Mouse (Mus musculus) MEL (cell line): ENCODE measurements around the gene Rpl9. TPM values are rescaled to one million over a fixed set of nuclear protein-coding genes. Genes with fewer than 3 reads are reported as not detected.

Source experiments
- DNase-seq: peaks from one replicate; pipeline ENCODE4 v3.0.0; 2011; ENCODE audit warnings: low read depth, low spot score
- H3K27ac ChIP-seq: 2 replicates; pipeline ENCODE4 v1.5.1; 2012; ENCODE audit warnings: low read depth, mild to moderate bottlenecking, control low read depth, low read length, moderate library complexity; ENCODE audit not compliant: control insufficient read depth
- H3K27me3 ChIP-seq, 2 experiments: fragments of 150-350 bp in 1 of 2; sonication (generic) in 1 of 2; 2 replicates each; pipeline ENCODE4 v1.6.1; 2012; ENCODE audit warnings: low read length in 2 of 2, mild to moderate bottlenecking in 2 of 2, improper control_type of control experiment in 1 of 2, moderate library complexity in 1 of 2; ENCODE audit not compliant: insufficient read depth in 2 of 2, control insufficient read depth in 1 of 2
- H3K36me3 ChIP-seq, 2 experiments: 2 replicates each; pipeline ENCODE4 v1.6.1; 2012 to 2014; ENCODE audit warnings: low read length in 2 of 2, improper control_type of control experiment in 1 of 2, inconsistent platforms in 1 of 2, mild to moderate bottlenecking in 1 of 2; ENCODE audit not compliant: insufficient read depth in 2 of 2, control insufficient read depth in 1 of 2
- H3K4me1 ChIP-seq, 2 experiments: fragments of 150-350 bp in 1 of 2; sonication (generic) in 1 of 2; 2 replicates each; pipeline ENCODE4 v1.6.1; 2012; ENCODE audit warnings: low read length in 2 of 2, improper control_type of control experiment in 1 of 2, mild to moderate bottlenecking in 1 of 2; ENCODE audit not compliant: insufficient read depth in 2 of 2, control insufficient read depth in 1 of 2
- H3K4me3 ChIP-seq, 2 experiments: fragments of 150-350 bp in 1 of 2; sonication (generic) in 1 of 2; 2 replicates each; pipeline ENCODE4 v1.5.1; 2012; ENCODE audit warnings: low read depth in 2 of 2, low read length in 2 of 2, mild to moderate bottlenecking in 2 of 2, moderate library complexity in 2 of 2, control low read depth in 1 of 2, improper control_type of control experiment in 1 of 2; ENCODE audit not compliant: control insufficient read depth in 1 of 2, insufficient read depth in 1 of 2
- H3K79me2 ChIP-seq: 2 replicates; pipeline ENCODE4 v1.6.1; 2012; ENCODE audit warnings: mild to moderate bottlenecking, low read length, moderate library complexity; ENCODE audit not compliant: control insufficient read depth, poor library complexity, insufficient read depth
- H3K9ac ChIP-seq: 2 replicates; pipeline ENCODE4 v1.6.1; 2012; ENCODE audit warnings: low read depth, mild to moderate bottlenecking, control low read depth, low read length, moderate library complexity; ENCODE audit not compliant: control insufficient read depth, poor library complexity, severe bottlenecking
- H3K9me3 ChIP-seq: fragments of 150-350 bp; sonication (generic); replicated peaks from 2 replicates; pipeline ENCODE4 v1.6.1; 2012; ENCODE audit warnings: mild to moderate bottlenecking, low read length, improper control_type of control experiment, moderate library complexity; ENCODE audit not compliant: insufficient read depth
- BHLHE40 ChIP-seq: IDR thresholded peaks from 2 replicates; pipeline ENCODE4 v1.6.1; 2012; ENCODE audit warnings: low read depth, mild to moderate bottlenecking, inconsistent platforms, low read length, improper control_type of control experiment, borderline replicate concordance
- CTCF ChIP-seq, 3 experiments: IDR thresholded peaks in 2 of 3; conservative IDR thresholded peaks in 1 of 3; 2 replicates each; pipeline ENCODE4 v1.5.1; 2011 to 2012; ENCODE audit warnings: low read length in 3 of 3, low read depth in 2 of 3, mild to moderate bottlenecking in 2 of 3, improper control_type of control experiment in 1 of 3, inconsistent platforms in 1 of 3, mixed read lengths in 1 of 3, moderate library complexity in 1 of 3; ENCODE audit not compliant: control insufficient read depth in 1 of 3, insufficient read depth in 1 of 3, poor library complexity in 1 of 3, severe bottlenecking in 1 of 3
- E2F4 ChIP-seq: IDR thresholded peaks from 2 replicates; pipeline ENCODE4 v1.6.1; 2011; ENCODE audit warnings: low read depth, low read length, improper control_type of control experiment, borderline replicate concordance
- EP300 ChIP-seq, 2 experiments: IDR thresholded peaks; 2 replicates each; pipeline ENCODE4 v1.6.1; 2011; ENCODE audit warnings: improper control_type of control experiment in 2 of 2, low read length in 2 of 2, low read depth in 1 of 2, mild to moderate bottlenecking in 1 of 2
- GATA1 ChIP-seq: IDR thresholded peaks from 2 replicates; pipeline ENCODE4 v1.6.1; 2011; ENCODE audit warnings: low read depth, low read length, improper control_type of control experiment
- HCFC1 ChIP-seq: IDR thresholded peaks from 2 replicates; pipeline ENCODE4 v1.6.1; 2012; ENCODE audit warnings: low read depth, mild to moderate bottlenecking, inconsistent platforms, low read length, improper control_type of control experiment, moderate library complexity
- JUND ChIP-seq: IDR thresholded peaks from 2 replicates; pipeline ENCODE4 v1.6.1; 2011; ENCODE audit warnings: low read depth, mild to moderate bottlenecking, improper control_type of control experiment, low read length
- KAT2A ChIP-seq: conservative IDR thresholded peaks from 2 replicates; pipeline ENCODE4 v1.6.1; 2012; ENCODE audit warnings: low read depth, low read length, improper control_type of control experiment, inconsistent platforms
- MAX ChIP-seq: IDR thresholded peaks from 2 replicates; pipeline ENCODE4 v1.6.1; 2011; ENCODE audit warnings: low read length, improper control_type of control experiment
- MAZ ChIP-seq: IDR thresholded peaks from 2 replicates; pipeline ENCODE4 v1.6.1; 2012; ENCODE audit warnings: low read depth, mild to moderate bottlenecking, inconsistent platforms, low read length, improper control_type of control experiment
- NRF1 ChIP-seq: IDR thresholded peaks from 2 replicates; pipeline ENCODE4 v1.6.1; 2014; ENCODE audit warnings: low read depth, mild to moderate bottlenecking, inconsistent platforms, low read length, improper control_type of control experiment, moderate library complexity; ENCODE audit not compliant: poor library complexity, insufficient read depth, severe bottlenecking
- POLR2AphosphoS5 ChIP-seq: IDR thresholded peaks from 2 replicates; pipeline ENCODE4 v1.6.1; 2012; ENCODE audit warnings: low read depth, borderline replicate concordance, mild to moderate bottlenecking, inconsistent platforms, low read length, moderate library complexity, mixed read lengths
- RCOR1 ChIP-seq: IDR thresholded peaks from 2 replicates; pipeline ENCODE4 v1.6.1; 2012; ENCODE audit warnings: low read depth, mild to moderate bottlenecking, inconsistent platforms, low read length, improper control_type of control experiment
- SIN3A ChIP-seq: IDR thresholded peaks from 2 replicates; pipeline ENCODE4 v1.6.1; 2012; ENCODE audit warnings: low read length, improper control_type of control experiment, inconsistent platforms
- SMC3 ChIP-seq: IDR thresholded peaks from 2 replicates; pipeline ENCODE4 v1.6.1; 2011; ENCODE audit warnings: low read depth, low read length, improper control_type of control experiment
- TBP ChIP-seq: IDR thresholded peaks from 2 replicates; pipeline ENCODE4 v1.8.0; 2011; ENCODE audit warnings: low read depth, low read length, improper control_type of control experiment
- TCF12 ChIP-seq: IDR thresholded peaks from 2 replicates; pipeline ENCODE4 v1.6.1; 2014; ENCODE audit warnings: low read depth, mild to moderate bottlenecking, inconsistent platforms, low read length, improper control_type of control experiment, moderate library complexity
- ZKSCAN1 ChIP-seq: IDR thresholded peaks from 2 replicates; pipeline ENCODE4 v1.6.1; 2012; ENCODE audit warnings: low read depth, mild to moderate bottlenecking, inconsistent platforms, low read length, improper control_type of control experiment, moderate library complexity
- polyA plus RNA-seq, 2 experiments: library from polyadenylated mRNA; stranded (reverse) in 1 of 2; unstranded in 1 of 2; fragments of >175 nt in 1 of 2; fragments of >200 nt in 1 of 2; gene quantifications; 2 replicates each; pipeline versions ENCODE4 v1.2.1 to v1.2.4; 2012; ENCODE audit warnings: low replicate concordance in 2 of 2, low read depth in 1 of 2; ENCODE audit not compliant: insufficient read length in 2 of 2, insufficient read depth in 1 of 2, missing spikeins in 1 of 2
- total RNA-seq: library from RNA; depleted of rRNA; stranded (reverse); fragments of 300-350 nt; gene quantifications from 2 replicates; pipeline ENCODE4 v1.2.3, GENCODE M21; 2012

Gene Rpl9
- total and polyA plus RNA-seq, 3 experiments = 1,251 to 2,181 TPM; not detected in 1

DNA sequence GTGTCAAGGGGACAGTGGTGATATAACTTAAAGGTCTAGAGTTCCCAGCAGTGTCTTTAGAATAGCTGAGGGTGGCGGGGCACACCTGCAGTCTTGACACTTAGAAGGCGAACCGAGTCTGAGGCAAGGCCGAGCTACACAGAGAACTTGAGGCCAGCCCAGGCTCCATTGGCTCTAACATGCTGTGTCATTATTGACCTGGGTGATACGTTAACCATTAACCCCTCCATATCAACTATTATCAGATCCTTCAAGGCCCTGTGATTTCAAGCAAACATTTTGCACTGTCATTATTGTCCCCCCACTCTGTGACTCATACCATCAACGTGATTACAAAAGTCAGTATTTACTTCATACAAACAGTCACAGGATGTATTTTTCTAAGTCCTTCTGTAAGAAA is 33.0 kb upstream of the Rpl9 start:
- Histone ChIP-seq H3K27me3 (no peaks in the 10 kb centered on the region), H3K27ac (no peak overlapping the region; the same call in 1 of the 2 replicates), H3K36me3 (peaks cover 0 to 11% of the 10 kb centered on the region in 2 experiments; a peak in 2 of 4 replicates), H3K9ac (no peak overlapping the region), H3K9me3 (no peaks in the 10 kb centered on the region), H3K4me3 (no peak overlapping the region), H3K79me2 (no peaks in the 10 kb centered on the region), H3K4me1 (peaks cover 0 to 4% of the 10 kb centered on the region in 2 experiments; a peak in 1 of 4 replicates)
- DNase-seq = peak; percentile 45
- 0 out of 2 replicates have a peak, but pooled peaks have one; percentile 42 for TF ChIP-seq RCOR1
- TF ChIP-seq E2F4 = no peak
- no peak for TF ChIP-seq TBP
- TF ChIP-seq CTCF (IDR thresholded peaks at IDR 0.05 in 2 of 3, conservative IDR thresholded peaks at IDR 0.05 in 1 of 3; ENCODE audit: control insufficient read depth in 1 of 3, insufficient read depth in 1 of 3, low read depth in 2 of 3, low read length in 3 of 3, poor library complexity in 1 of 3, severe bottlenecking in 1 of 3) = no peak
- peak in 1 of 2 experiments; percentile 41; a peak in 1 of 4 replicates for TF ChIP-seq EP300 (IDR thresholded peaks at IDR 0.05; ENCODE audit: low read depth in 1 of 2, low read length in 2 of 2)
- TF ChIP-seq MAX = no peak
- TF ChIP-seq, all 39 proteins: peak for 2

DNA sequence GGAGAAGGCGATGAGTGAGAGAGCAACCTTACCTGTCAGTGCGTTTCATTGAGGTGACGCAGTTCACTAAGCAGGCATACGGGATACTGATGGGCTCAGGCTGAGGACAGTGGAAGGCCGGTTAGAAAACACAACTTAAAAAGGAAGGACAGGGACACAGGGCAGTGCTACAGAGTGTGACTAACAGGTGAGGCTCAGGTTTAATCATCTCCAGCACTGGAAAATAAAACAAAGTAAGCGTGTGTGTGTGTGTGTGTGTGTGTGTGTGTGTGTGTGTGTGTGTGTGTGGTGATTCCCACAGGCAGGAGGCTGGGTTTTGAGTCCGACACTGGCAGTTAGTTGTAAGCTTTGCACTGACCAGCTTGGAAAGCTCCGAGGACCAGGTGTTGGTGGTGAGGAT is 31.6 kb upstream of the Rpl9 start:
- Histone ChIP-seq H3K9me3 (no peaks in the 10 kb centered on the region), H3K4me3 (no peak overlapping the region), H3K27me3 (no peaks in the 10 kb centered on the region), H3K36me3 (peaks cover 0 to 11% of the 10 kb centered on the region in 2 experiments; a peak in 2 of 4 replicates), H3K79me2 (no peaks in the 10 kb centered on the region), H3K9ac (no peak overlapping the region), H3K27ac (no peak overlapping the region), H3K4me1 (peaks cover 0 to 4% of the 10 kb centered on the region in 2 experiments; a peak in 2 of 4 replicates)
- DNase-seq = no peak
- TF ChIP-seq ZKSCAN1 (no peak), E2F4 (no peak), NRF1 (no peak), MAZ (no peak), JUND (no peak), TCF12 (no peak), SIN3A (no peak), GATA1 (no peak), SMC3 (no peak)

- TF ChIP-seq HCFC1 (no peak), KAT2A (no peak), POLR2AphosphoS5 (no peak), BHLHE40 (no peak)
- H3K9ac ChIP-seq = no peak overlapping the region
- H3K27me3 ChIP-seq = no peaks in the 10 kb centered on the region
- no peaks in the 10 kb centered on the region for H3K9me3 ChIP-seq
- no peaks in the 10 kb centered on the region for H3K79me2 ChIP-seq
- H3K4me3 ChIP-seq = no peak overlapping the region
- DNase-seq = no peak
- H3K36me3 ChIP-seq = peaks cover 0 to 11% of the 10 kb centered on the region in 2 experiments; a peak in 2 of 4 replicates
- H3K4me1 ChIP-seq = peaks cover 0 to 10% of the 10 kb centered on the region in 2 experiments; a peak in 2 of 4 replicates
- no peak overlapping the region for H3K27ac ChIP-seq
These were observed 29.6 kb upstream of the Rpl9 start for GRCm38 (mm10) chr5:65420822-65421221.
